Mouse (Mus musculus): ENCODE results near the gene Ccer2.

Gene Ccer2

GRCm38 (mm10) chr7:28758623-28759022 is 2.6 kb downstream of the Ccer2 start:
- no peak for DNase-seq

- DNase-seq = peak; percentile 41
These were observed 5.9 kb downstream of the Ccer2 start for GRCm38 (mm10) chr7:28761907-28762306.

GRCm38 (mm10) chr7:28765211-28765610 is 9.2 kb downstream of the Ccer2 start:
- no peak for DNase-seq

GRCm38 (mm10) chr7:28766173-28766879 is 10.4 kb downstream of the Ccer2 start, which contains the start of gene Sirt2:
TSS of gene Sirt2 (plus strand) at chr7:28766735.
- DNase-seq = peak; percentile 100

- DNase-seq = peak; percentile 43
These were observed 10.9 kb downstream of the Ccer2 start for GRCm38 (mm10) chr7:28766910-28767309.

- DNase-seq = no peak
These were observed 11.5 kb downstream of the Ccer2 start, which contains the start of gene Nfkbib for GRCm38 (mm10) chr7:28767462-28767965. TSS of gene Nfkbib (minus strand) at chr7:28767512.

- DNase-seq = no peak
These were observed 13.5 kb downstream of the Ccer2 start for GRCm38 (mm10) chr7:28769414-28769958.

- no peak for DNase-seq
These were observed 14.3 kb downstream of the Ccer2 start for GRCm38 (mm10) chr7:28770309-28770708.

- DNase-seq = no peak
These were observed 15.9 kb downstream of the Ccer2 start for GRCm38 (mm10) chr7:28771867-28772266.

GRCm38 (mm10) chr7:28773163-28773562 is 17.2 kb downstream of the Ccer2 start:
- no peak for DNase-seq

- DNase-seq = no peak
These were observed 18.2 kb downstream of the Ccer2 start for GRCm38 (mm10) chr7:28774164-28774563.

- no peak for DNase-seq
These were observed 19.2 kb downstream of the Ccer2 start for GRCm38 (mm10) chr7:28775129-28775528.

- DNase-seq = no peak
These were observed 22.9 kb downstream of the Ccer2 start for GRCm38 (mm10) chr7:28778825-28779224.

GRCm38 (mm10) chr7:28780067-28780658 is 24.2 kb downstream of the Ccer2 start:
- peak; percentile 88 for DNase-seq

GRCm38 (mm10) chr7:28780857-28781256 is 24.9 kb downstream of the Ccer2 start:
- no peak for DNase-seq

GRCm38 (mm10) chr7:28781261-28781663 is 25.3 kb downstream of the Ccer2 start:
- no peak for DNase-seq

- DNase-seq = no peak
These were observed 29.2 kb downstream of the Ccer2 start for GRCm38 (mm10) chr7:28785161-28785560.

GRCm38 (mm10) chr7:28787884-28788283 is 31.9 kb downstream of the Ccer2 start:
- DNase-seq = no peak

GRCm38 (mm10) chr7:28788307-28789195 is 32.6 kb downstream of the Ccer2 start, which contains the start of gene Rinl:
TSS of gene Rinl (plus strand) at chr7:28788969.
- no peak for DNase-seq

GRCm38 (mm10) chr7:28789235-28789634 is 33.3 kb downstream of the Ccer2 start:
- DNase-seq = no peak

GRCm38 (mm10) chr7:28790066-28790806 is 34.3 kb downstream of the Ccer2 start:
- peak; percentile 36 for DNase-seq

GRCm38 (mm10) chr7:28791706-28792105 is 35.7 kb downstream of the Ccer2 start:
- no peak for DNase-seq
